Mouse (Mus musculus): Measurements from ENCODE around the gene Plxnc1. TPM values are rescaled to one million over a fixed set of nuclear protein-coding genes. Genes with fewer than 3 reads are reported as not detected.

The Plxnc1 gene
- total RNA-seq (2012; rRNA removed), result 1.1 and 1.6 TPM in 2 replicates

GRCm38 (mm10) chr10:94944691-94945205, at the start of gene Plxnc1:
Plxnc1 (minus strand) TSS chr10:94944835.
- Histone ChIP-seq H3K4me1 (ENCODE audit: control insufficient read depth in 2 of 2, insufficient read depth in 2 of 2, low read length in 2 of 2, poor library complexity in 1 of 2) (peaks cover 0 to 15% of the 10 kb centered on the region in 2 experiments; a peak in 1 of 4 replicates), H3K36me3 (ENCODE audit: control insufficient read depth, insufficient read depth, low read length, poor library complexity, severe bottlenecking) (no peaks in the 10 kb centered on the region), H3K4me3 (ENCODE audit: insufficient read depth in 1 of 2, low read depth in 1 of 2, low read length in 2 of 2, poor library complexity in 1 of 2, severe bottlenecking in 1 of 2) (peak within 1 kb of the TSS; percentile 77 to 85), H3K27ac (ENCODE audit: insufficient read depth, low read depth, low read length, poor library complexity, severe bottlenecking) (no peak within 1 kb of the TSS), H3K9me3 (ENCODE audit: control insufficient read depth, insufficient read depth, low read depth, low read length) (no peaks in the 10 kb centered on the region), H3K9ac (ENCODE audit: insufficient read depth, low read depth, low read length, poor library complexity, severe bottlenecking) (peak within 1 kb of the TSS; percentile 69)
- TF ChIP-seq ZC3H11A (IDR thresholded peaks at IDR 0.05; ENCODE audit: borderline replicate concordance, low read depth, low read length) (no peak), MAFK (IDR thresholded peaks at IDR 0.05; ENCODE audit: insufficient read depth, low read depth, low read length) (no peak), ZNF384 (IDR thresholded peaks at IDR 0.05; ENCODE audit: low read depth, low read length) (no peak), HCFC1 (IDR thresholded peaks at IDR 0.05; ENCODE audit: borderline replicate concordance, insufficient read depth, low read length) (no peak), CHD2 (IDR thresholded peaks at IDR 0.05; ENCODE audit: low read depth, low read length) (no peak)
- in situ Hi-C loops (cut with MboI; ENCODE audit: low sequenced_read_pairs in 2 of 2, unreplicated experiment in 2 of 2), result no loop called here
- no peak for DNase-seq (ENCODE audit: low read depth, low spot score)

GRCm38 (mm10) chr10:94992127-94992526, 47.5 kb upstream of the Plxnc1 start:
- Histone ChIP-seq H3K9ac (ENCODE audit: insufficient read depth, low read depth, low read length, poor library complexity, severe bottlenecking) (no peak overlapping the region), H3K4me3 (ENCODE audit: insufficient read depth in 1 of 2, low read depth in 1 of 2, low read length in 2 of 2, poor library complexity in 1 of 2, severe bottlenecking in 1 of 2) (no peak overlapping the region), H3K4me1 (ENCODE audit: control insufficient read depth in 2 of 2, insufficient read depth in 2 of 2, low read length in 2 of 2, poor library complexity in 1 of 2) (peaks cover 0 to 4% of the 10 kb centered on the region in 2 experiments; a peak in 1 of 4 replicates), H3K36me3 (ENCODE audit: control insufficient read depth, insufficient read depth, low read length, poor library complexity, severe bottlenecking) (no peaks in the 10 kb centered on the region), H3K27ac (ENCODE audit: insufficient read depth, low read depth, low read length, poor library complexity, severe bottlenecking) (no peak overlapping the region), H3K9me3 (ENCODE audit: control insufficient read depth, insufficient read depth, low read depth, low read length) (no peaks in the 10 kb centered on the region)
- DNase-seq (ENCODE audit: low read depth, low spot score), result peak; percentile 79
- in situ Hi-C loops (cut with MboI; ENCODE audit: low sequenced_read_pairs in 2 of 2, unreplicated experiment in 2 of 2), result loop anchor here (5.0 to 25.0 kb wide), 3 partner anchors 170 to 485 kb away; no protein-coding TSS in a partner anchor
- peak; percentile 74; the same call in 1 of the 2 replicates for TF ChIP-seq ZC3H11A (IDR thresholded peaks at IDR 0.05; ENCODE audit: borderline replicate concordance, low read depth, low read length)
- TF ChIP-seq ZNF384 (IDR thresholded peaks at IDR 0.05; ENCODE audit: low read depth, low read length), result no peak

- H3K9ac ChIP-seq (ENCODE audit: insufficient read depth, low read depth, low read length, poor library complexity, severe bottlenecking), result no peak overlapping the region
- in situ Hi-C loops (cut with MboI; ENCODE audit: low sequenced_read_pairs in 2 of 2, unreplicated experiment in 2 of 2), result loop anchor here (5.0 to 25.0 kb wide), 3 partner anchors 171 to 486 kb away; no protein-coding TSS in a partner anchor
- peak; percentile 45 for DNase-seq (ENCODE audit: low read depth, low spot score)
- no peak overlapping the region for H3K27ac ChIP-seq (ENCODE audit: insufficient read depth, low read depth, low read length, poor library complexity, severe bottlenecking)
- H3K9me3 ChIP-seq (ENCODE audit: control insufficient read depth, insufficient read depth, low read depth, low read length), result no peaks in the 10 kb centered on the region
- TF ChIP-seq ZC3H11A (IDR thresholded peaks at IDR 0.05; ENCODE audit: borderline replicate concordance, low read depth, low read length) (peak; percentile 66; the same call in 1 of the 2 replicates), HCFC1 (IDR thresholded peaks at IDR 0.05; ENCODE audit: borderline replicate concordance, insufficient read depth, low read length) (no peak), ZNF384 (IDR thresholded peaks at IDR 0.05; ENCODE audit: low read depth, low read length) (no peak)
- H3K4me1 ChIP-seq (ENCODE audit: control insufficient read depth in 2 of 2, insufficient read depth in 2 of 2, low read length in 2 of 2, poor library complexity in 1 of 2), result peaks cover 0 to 4% of the 10 kb centered on the region in 2 experiments; a peak in 1 of 4 replicates
- H3K4me3 ChIP-seq (ENCODE audit: insufficient read depth in 1 of 2, low read depth in 1 of 2, low read length in 2 of 2, poor library complexity in 1 of 2, severe bottlenecking in 1 of 2), result 0 out of 4 replicates have a peak overlapping the region, but pooled peaks of 1 of the 2 experiments have one; percentile 29
- no peaks in the 10 kb centered on the region for H3K36me3 ChIP-seq (ENCODE audit: control insufficient read depth, insufficient read depth, low read length, poor library complexity, severe bottlenecking)
These were observed 47.0 kb upstream of the Plxnc1 start for GRCm38 (mm10) chr10:94991564-94992097.

GRCm38 (mm10) chr10:94990768-94991563, 46.3 kb upstream of the Plxnc1 start:
- H3K9ac ChIP-seq (ENCODE audit: insufficient read depth, low read depth, low read length, poor library complexity, severe bottlenecking), result no peak overlapping the region
- H3K4me1 ChIP-seq (ENCODE audit: control insufficient read depth in 2 of 2, insufficient read depth in 2 of 2, low read length in 2 of 2, poor library complexity in 1 of 2), result peaks cover 0 to 4% of the 10 kb centered on the region in 2 experiments; a peak in 1 of 4 replicates
- TF ChIP-seq CHD2 (IDR thresholded peaks at IDR 0.05; ENCODE audit: low read depth, low read length) (no peak), ZC3H11A (IDR thresholded peaks at IDR 0.05; ENCODE audit: borderline replicate concordance, low read depth, low read length) (no peak), ZNF384 (IDR thresholded peaks at IDR 0.05; ENCODE audit: low read depth, low read length) (no peak), MAFK (IDR thresholded peaks at IDR 0.05; ENCODE audit: insufficient read depth, low read depth, low read length) (no peak), HCFC1 (IDR thresholded peaks at IDR 0.05; ENCODE audit: borderline replicate concordance, insufficient read depth, low read length) (no peak)
- DNase-seq (ENCODE audit: low read depth, low spot score), result no peak
- no peaks in the 10 kb centered on the region for H3K9me3 ChIP-seq (ENCODE audit: control insufficient read depth, insufficient read depth, low read depth, low read length)
- no peak overlapping the region for H3K27ac ChIP-seq (ENCODE audit: insufficient read depth, low read depth, low read length, poor library complexity, severe bottlenecking)
- 0 out of 4 replicates have a peak overlapping the region, but pooled peaks of 1 of the 2 experiments have one; percentile 29 for H3K4me3 ChIP-seq (ENCODE audit: insufficient read depth in 1 of 2, low read depth in 1 of 2, low read length in 2 of 2, poor library complexity in 1 of 2, severe bottlenecking in 1 of 2)
- in situ Hi-C loops (cut with MboI; ENCODE audit: low sequenced_read_pairs in 2 of 2, unreplicated experiment in 2 of 2), result loop anchor here (5.0 to 25.0 kb wide), 3 partner anchors 171 to 486 kb away; no protein-coding TSS in a partner anchor
- H3K36me3 ChIP-seq (ENCODE audit: control insufficient read depth, insufficient read depth, low read length, poor library complexity, severe bottlenecking), result no peaks in the 10 kb centered on the region
